Mouse (Mus musculus) olfactory bulb, adult 2 months (tissue): ENCODE results near the gene Taf9b. TPM values are rescaled to one million over a fixed set of nuclear protein-coding genes. Genes with fewer than 3 reads are reported as not detected.
"Not testable (repeated sequence)": the region's sequence is repeated elsewhere in the genome, so short reads cannot be mapped to it uniquely, and the experiment has no call there.

ENCODE experiments used
- H3K27ac ChIP-seq: fragments of 200-500 bp; 2 replicates; pipeline ENCODE4 v1.5.1; 2012; ENCODE audit warnings: low read depth, low read length; ENCODE audit not compliant: insufficient read depth
- H3K4me1 ChIP-seq: fragments of 200-500 bp; 2 replicates; pipeline ENCODE4 v1.6.1; 2012; ENCODE audit warnings: low read length; ENCODE audit not compliant: control insufficient read depth, insufficient read depth
- H3K4me3 ChIP-seq: fragments of 200-500 bp; 2 replicates; pipeline ENCODE4 v1.5.1; 2012; ENCODE audit warnings: mild to moderate bottlenecking, low read depth, low read length, moderate library complexity; ENCODE audit not compliant: insufficient read depth
- CTCF ChIP-seq: fragments of 200-500 bp; IDR thresholded peaks from 2 replicates; pipeline ENCODE4 v1.5.1; 2012; ENCODE audit warnings: low read depth, mild to moderate bottlenecking, low read length, moderate library complexity; ENCODE audit not compliant: insufficient read depth
- POLR2A ChIP-seq: fragments of 200-500 bp; IDR thresholded peaks from 2 replicates; pipeline ENCODE4 v1.6.1; 2012; ENCODE audit warnings: mild to moderate bottlenecking, low read depth, low read length, moderate library complexity; ENCODE audit not compliant: insufficient read depth
- WGBS: fragments of 180-500 bp; shearing (Covaris S2); methylation state at CpG from one replicate; pipeline ENCODE4 v1.1.7; 2018; 5-methylcytosine and 5-hydroxymethylcytosine counted together
- polyA plus RNA-seq: library from polyadenylated mRNA; stranded (reverse); fragments of >200 nt; gene quantifications from 2 replicates; pipeline ENCODE4 v1.2.4, GENCODE M21; 2012; ENCODE audit warnings: low replicate concordance; ENCODE audit not compliant: missing spikeins, insufficient read depth, insufficient read length

Gene Taf9b
- polyA plus RNA-seq = not detected in 2 replicates

DNA sequence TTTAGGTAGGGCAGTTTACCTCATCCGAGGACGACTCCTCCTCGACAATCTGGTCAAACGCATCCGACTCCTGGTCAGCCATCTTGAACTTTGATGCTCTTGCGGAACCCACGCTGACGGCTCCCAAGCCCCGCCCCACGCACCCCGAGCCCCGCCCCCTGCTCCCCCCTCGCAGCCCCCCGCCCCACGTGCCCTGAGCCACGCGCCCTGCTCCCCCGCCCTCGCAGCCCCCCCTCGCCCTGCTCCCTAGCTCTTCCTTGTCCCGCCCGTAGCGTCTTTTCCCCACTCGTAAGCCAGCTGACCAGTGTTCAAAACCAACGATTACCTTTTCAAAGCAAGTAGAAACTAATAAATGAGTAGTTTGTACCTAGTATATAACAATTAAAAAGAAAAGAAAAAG lies at the start of gene Taf9b:
Gene Taf9b, minus strand, starts transcription at position 101 of the 400 bp plus-strand sequence.
- peak within 1 kb of the TSS; percentile 85 for H3K27ac ChIP-seq
- TF ChIP-seq POLR2A (no peak), CTCF (no peak)
- WGBS = 91% methylated on average over 25 of the region's 25 CpGs
- H3K4me3 ChIP-seq = peak within 1 kb of the TSS; percentile 96
- no peaks in the 10 kb centered on the region for H3K4me1 ChIP-seq

- Histone ChIP-seq H3K4me3 (no peak within 1 kb of the TSS), H3K4me1 (no peaks in the 10 kb centered on the region), H3K27ac (no peak within 1 kb of the TSS)
- WGBS = 90% methylated on average over 4 of the region's 4 CpGs
- TF ChIP-seq POLR2A = no peak
- no peak for TF ChIP-seq CTCF
Measured at GRCm38 (mm10) chrX:106255276-106255675, 34.3 kb upstream of the Taf9b start, which contains the start of gene Fnd3c2. Fnd3c2 (minus strand) TSS chrX:106255376.

DNA sequence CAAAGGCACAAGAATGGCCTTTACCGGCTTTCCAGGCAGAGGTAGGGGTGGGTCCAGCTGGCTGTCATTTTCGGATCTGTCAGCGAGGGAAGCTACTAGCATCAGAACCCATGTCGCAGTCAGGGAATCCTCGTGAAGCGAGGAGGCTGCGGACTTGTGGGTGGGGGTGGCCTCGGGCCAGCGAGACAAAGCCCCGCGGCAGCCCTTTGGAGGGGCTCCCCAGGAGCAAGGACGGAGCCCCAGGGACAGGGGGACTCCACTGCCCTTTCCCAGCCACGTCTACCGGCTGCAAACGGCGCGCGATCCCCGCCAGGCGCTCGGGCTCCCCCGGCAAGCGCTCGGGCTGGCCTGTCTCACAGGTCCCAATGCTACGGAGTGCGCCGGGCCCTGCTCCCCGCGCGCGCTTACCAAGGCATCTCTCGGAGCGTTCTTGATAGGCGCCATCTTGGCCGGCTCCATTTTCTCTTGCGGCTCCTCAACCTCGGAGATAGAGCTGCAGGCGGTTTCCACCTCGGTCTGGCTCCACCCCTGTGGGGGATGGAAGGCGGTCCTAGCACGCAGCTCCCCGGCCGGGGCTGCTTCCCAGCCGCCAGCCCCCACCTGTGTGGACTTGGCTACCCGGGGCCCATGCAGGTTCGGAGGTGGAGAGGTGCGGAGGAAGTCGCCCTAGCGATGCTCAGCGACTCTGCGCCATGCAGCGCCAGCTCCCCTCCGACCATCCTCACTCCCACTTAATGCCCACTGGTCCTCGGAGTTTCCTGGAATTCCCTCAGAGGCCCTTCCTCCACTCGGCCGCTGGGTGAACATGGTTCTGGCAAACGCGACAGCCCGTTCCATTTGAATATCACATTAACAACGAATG lies 1.6 kb downstream of the Taf9b start:
- H3K4me1 ChIP-seq = no peaks in the 10 kb centered on the region
- peak overlapping the region; percentile 96 for H3K4me3 ChIP-seq
- TF ChIP-seq POLR2A (peak; percentile 2; the same call in 1 of the 2 replicates), CTCF (no peak)
- peak overlapping the region; percentile 85 for H3K27ac ChIP-seq
- WGBS = 17% methylated on average over 60 of the region's 60 CpGs

DNA sequence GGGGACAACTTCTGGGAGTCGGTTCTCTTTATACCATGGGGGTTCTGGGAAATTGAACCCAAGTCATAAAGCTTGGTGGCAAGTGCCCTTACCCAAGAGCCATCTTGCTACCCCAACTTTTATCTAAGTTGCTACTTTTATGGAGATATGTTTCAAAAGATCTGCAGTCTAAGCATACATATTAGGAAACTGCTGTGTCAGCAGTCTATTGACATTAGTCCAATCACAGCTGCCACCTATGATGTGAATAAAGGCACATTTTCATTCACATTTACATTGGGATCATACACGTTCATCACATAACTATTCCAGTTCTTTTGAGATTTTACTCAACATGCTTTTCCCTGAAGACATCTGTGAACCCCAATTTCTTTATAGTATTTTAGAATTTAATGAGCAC lies 11.9 kb downstream of the Taf9b start:
- Histone ChIP-seq H3K4me1 (no peaks in the 10 kb centered on the region), H3K4me3 (no peak overlapping the region), H3K27ac (no peak overlapping the region)
- TF ChIP-seq CTCF (no peak), POLR2A (no peak)
- 93% methylated on average over 2 of the region's 2 CpGs for WGBS

GRCm38 (mm10) chrX:106198904-106199303 lies 22.1 kb downstream of the Taf9b start:
- WGBS = 75% methylated on average over 5 of the region's 5 CpGs
- no peak for TF ChIP-seq CTCF
- TF ChIP-seq POLR2A = no peak

GRCm38 (mm10) chrX:106197308-106197707 lies 23.6 kb downstream of the Taf9b start:
- Histone ChIP-seq H3K27ac (no peak overlapping the region), H3K4me1 (no peaks in the 10 kb centered on the region), H3K4me3 (no peak overlapping the region)
- 50% methylated on average over 5 of the region's 5 CpGs for WGBS
- TF ChIP-seq POLR2A (no peak), CTCF (no peak)

More at GRCm38 (mm10) chrX:106198904-106199303, 22.1 kb downstream of the Taf9b start:
- H3K27ac ChIP-seq = no peak overlapping the region
- no peaks in the 10 kb centered on the region for H3K4me1 ChIP-seq
- no peak overlapping the region for H3K4me3 ChIP-seq

GRCm38 (mm10) chrX:106194361-106194760 lies 26.6 kb downstream of the Taf9b start:
- H3K4me3 ChIP-seq, H3K4me1 ChIP-seq, H3K27ac ChIP-seq: not testable (repeated sequence)
- WGBS = 77% methylated on average over 6 of the region's 6 CpGs

- H3K4me3 ChIP-seq = no peak overlapping the region
- no peak overlapping the region for H3K27ac ChIP-seq
- TF ChIP-seq POLR2A = no peak
- TF ChIP-seq CTCF = no peak
- WGBS = 34% methylated on average over 4 of the region's 4 CpGs
- no peaks in the 10 kb centered on the region for H3K4me1 ChIP-seq
Measured at GRCm38 (mm10) chrX:106190091-106190490, 30.9 kb downstream of the Taf9b start.

- Histone ChIP-seq H3K4me3 (no peak overlapping the region), H3K27ac (no peak overlapping the region), H3K4me1 (no peaks in the 10 kb centered on the region)
- TF ChIP-seq CTCF (no peak), POLR2A (no peak)
- WGBS = 35% methylated on average over 5 of the region's 5 CpGs
Measured at GRCm38 (mm10) chrX:106189356-106189755, 31.6 kb downstream of the Taf9b start.
